Mouse (Mus musculus): ENCODE measurements around the gene Clec11a. TPM values are rescaled to one million over a fixed set of nuclear protein-coding genes. Genes with fewer than 3 reads are reported as not detected.

Clec11a gene
- total and polyA plus RNA-seq, 2 experiments from 2014 or later = 3.2 to 3.5 TPM

DNA sequence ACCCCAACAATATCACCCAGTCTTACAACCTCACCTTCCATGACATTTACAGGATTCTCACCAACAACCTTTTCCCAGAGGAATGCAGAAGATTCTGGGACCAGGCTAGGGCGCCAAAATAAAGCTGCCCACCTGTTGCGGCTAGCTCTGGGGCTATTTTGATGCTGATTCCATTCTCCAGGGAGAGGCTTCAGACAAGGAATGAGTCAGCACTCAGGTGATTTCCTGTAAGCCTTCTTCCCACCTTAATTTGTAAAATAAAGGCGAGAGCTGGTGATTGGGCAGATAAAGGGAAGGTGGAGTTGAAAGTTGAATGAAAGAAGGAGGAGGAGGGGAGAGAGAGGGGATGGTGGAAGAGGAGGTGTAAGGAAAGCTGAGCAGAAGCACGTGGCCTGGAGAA lies 15.3 kb downstream of the Clec11a start:
- TF ChIP-seq CTCF (IDR thresholded peaks at IDR 0.05) = no peak
- no peaks in the 10 kb centered on the region for H3K36me3 ChIP-seq (ENCODE audit: insufficient read depth, low read length)
- H3K4me2 ChIP-seq (ENCODE audit: low read depth, low read length, poor library complexity, severe bottlenecking) = no peak overlapping the region
- no peaks in the 10 kb centered on the region for H3K4me1 ChIP-seq (ENCODE audit: insufficient read depth, low read length)
- no peak overlapping the region for H3K4me3 ChIP-seq (ENCODE audit: low read depth, low read length)
- no peak overlapping the region for H3K27ac ChIP-seq (ENCODE audit: low read depth, low read length)
- DNase-seq (ENCODE audit: low spot score) (no peak), ATAC-seq (ENCODE audit: low FRiP score) (no peak)
- H3K9me3 ChIP-seq (ENCODE audit: low read length) = no peaks in the 10 kb centered on the region
- no peaks in the 10 kb centered on the region for H3K27me3 ChIP-seq (ENCODE audit: insufficient read depth, low read length)
- H3K9ac ChIP-seq (replicated peaks; ENCODE audit: low read length, poor library complexity, severe bottlenecking) = no peak overlapping the region
- WGBS = 56% methylated on average over 4 of the region's 4 CpGs

DNA sequence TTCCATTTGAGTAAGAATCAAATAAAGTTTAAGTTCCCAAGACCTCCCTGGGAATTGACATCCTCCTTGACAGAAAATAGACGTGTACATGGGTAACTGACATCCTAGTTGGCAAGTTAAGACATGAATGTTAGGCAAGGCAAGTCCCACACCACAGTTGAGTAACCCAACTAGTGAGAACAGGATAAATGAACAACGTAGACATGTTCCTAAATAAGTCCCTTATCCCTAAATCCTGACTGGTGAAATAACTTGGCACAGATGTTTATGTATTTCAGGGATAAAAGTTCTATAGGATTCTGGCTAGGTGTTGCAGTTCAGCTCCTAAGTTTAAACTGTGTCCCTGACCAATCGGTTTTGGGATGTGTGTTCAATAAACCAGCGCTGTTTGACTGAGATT lies 15.7 kb downstream of the Clec11a start:
- no peak overlapping the region for H3K4me2 ChIP-seq (ENCODE audit: low read depth, low read length, poor library complexity, severe bottlenecking)
- no peaks in the 10 kb centered on the region for H3K4me1 ChIP-seq (ENCODE audit: insufficient read depth, low read length)
- H3K27ac ChIP-seq (ENCODE audit: low read depth, low read length) = no peak overlapping the region
- 85% methylated on average over 4 of the region's 4 CpGs for WGBS
- no peaks in the 10 kb centered on the region for H3K9me3 ChIP-seq (ENCODE audit: low read length)
- DNase-seq (ENCODE audit: low spot score) = no peak
- no peaks in the 10 kb centered on the region for H3K27me3 ChIP-seq (ENCODE audit: insufficient read depth, low read length)
- H3K36me3 ChIP-seq (ENCODE audit: insufficient read depth, low read length) = no peaks in the 10 kb centered on the region
- TF ChIP-seq CTCF (IDR thresholded peaks at IDR 0.05) = no peak
- no peak overlapping the region for H3K9ac ChIP-seq (replicated peaks; ENCODE audit: low read length, poor library complexity, severe bottlenecking)
- no peak overlapping the region for H3K4me3 ChIP-seq (ENCODE audit: low read depth, low read length)
- no peak for ATAC-seq (ENCODE audit: low FRiP score)

DNA sequence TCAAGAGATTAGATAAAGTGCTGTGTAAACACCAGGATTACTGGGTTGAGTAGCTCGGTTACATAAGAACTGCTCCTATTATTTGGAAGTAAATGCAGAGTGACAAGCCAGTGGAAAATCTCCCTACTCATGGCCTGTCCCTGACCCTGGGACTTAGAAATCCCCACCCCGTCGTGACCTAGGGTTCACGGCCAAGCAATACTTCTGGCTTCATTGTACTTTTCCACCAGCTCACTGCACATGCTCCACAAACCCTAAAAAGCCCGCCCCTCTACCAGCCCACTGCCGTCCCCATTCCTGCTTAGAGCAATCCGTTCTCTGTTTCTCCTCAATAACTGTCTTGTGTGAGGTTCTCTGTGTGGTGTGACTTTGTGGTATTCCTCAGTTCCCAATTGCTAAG lies 18.9 kb downstream of the Clec11a start:
- no peak overlapping the region for H3K4me3 ChIP-seq (ENCODE audit: low read depth, low read length)
- ATAC-seq (ENCODE audit: low FRiP score) (no peak), DNase-seq (ENCODE audit: low spot score) (no peak)
- no peak for TF ChIP-seq CTCF (IDR thresholded peaks at IDR 0.05)
- H3K36me3 ChIP-seq (ENCODE audit: insufficient read depth, low read length) = no peaks in the 10 kb centered on the region
- H3K4me2 ChIP-seq (ENCODE audit: low read depth, low read length, poor library complexity, severe bottlenecking) = no peak overlapping the region
- H3K4me1 ChIP-seq (ENCODE audit: insufficient read depth, low read length) = no peaks in the 10 kb centered on the region
- H3K27me3 ChIP-seq (ENCODE audit: insufficient read depth, low read length) = no peaks in the 10 kb centered on the region
- 56% methylated on average over 7 of the region's 7 CpGs for WGBS
- no peak overlapping the region for H3K9ac ChIP-seq (replicated peaks; ENCODE audit: low read length, poor library complexity, severe bottlenecking)
- H3K27ac ChIP-seq (ENCODE audit: low read depth, low read length) = no peak overlapping the region
- no peaks in the 10 kb centered on the region for H3K9me3 ChIP-seq (ENCODE audit: low read length)

DNA sequence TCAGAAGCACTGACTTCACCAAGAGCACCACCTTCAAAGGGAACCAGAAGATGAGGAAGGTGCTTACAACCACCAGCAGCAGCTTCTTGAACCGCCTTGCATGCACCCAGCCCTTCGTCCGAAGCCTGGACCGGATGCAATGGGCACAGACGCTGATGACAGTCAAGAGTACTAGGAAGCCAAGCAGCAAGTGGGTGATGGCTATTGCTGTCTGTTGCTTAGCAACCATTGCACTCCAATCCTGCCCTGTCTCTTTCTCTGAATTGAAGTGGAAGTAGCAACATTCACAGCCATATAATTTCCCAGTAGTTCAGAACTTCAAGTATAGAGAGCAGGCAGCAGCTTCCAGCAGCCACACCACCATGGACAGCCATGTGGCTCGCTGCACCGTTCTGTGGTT lies 25.1 kb downstream of the Clec11a start:
- Histone ChIP-seq H3K4me1 (ENCODE audit: insufficient read depth, low read length) (no peaks in the 10 kb centered on the region), H3K9ac (replicated peaks; ENCODE audit: low read length, poor library complexity, severe bottlenecking) (no peak overlapping the region), H3K4me3 (ENCODE audit: low read depth, low read length) (no peak overlapping the region), H3K27ac (ENCODE audit: low read depth, low read length) (peak overlapping the region; percentile 21; the same call in 1 of the 2 replicates), H3K36me3 (ENCODE audit: insufficient read depth, low read length) (no peaks in the 10 kb centered on the region), H3K9me3 (ENCODE audit: low read length) (no peaks in the 10 kb centered on the region), H3K4me2 (ENCODE audit: low read depth, low read length, poor library complexity, severe bottlenecking) (no peak overlapping the region), H3K27me3 (ENCODE audit: insufficient read depth, low read length) (no peaks in the 10 kb centered on the region)
- 61% methylated on average over 7 of the region's 7 CpGs for WGBS
- DNase-seq (ENCODE audit: low spot score) (peak; percentile 44), ATAC-seq (ENCODE audit: low FRiP score) (peak; percentile 50; the same call in 1 of the 2 replicates)
- no peak for TF ChIP-seq CTCF (IDR thresholded peaks at IDR 0.05)

DNA sequence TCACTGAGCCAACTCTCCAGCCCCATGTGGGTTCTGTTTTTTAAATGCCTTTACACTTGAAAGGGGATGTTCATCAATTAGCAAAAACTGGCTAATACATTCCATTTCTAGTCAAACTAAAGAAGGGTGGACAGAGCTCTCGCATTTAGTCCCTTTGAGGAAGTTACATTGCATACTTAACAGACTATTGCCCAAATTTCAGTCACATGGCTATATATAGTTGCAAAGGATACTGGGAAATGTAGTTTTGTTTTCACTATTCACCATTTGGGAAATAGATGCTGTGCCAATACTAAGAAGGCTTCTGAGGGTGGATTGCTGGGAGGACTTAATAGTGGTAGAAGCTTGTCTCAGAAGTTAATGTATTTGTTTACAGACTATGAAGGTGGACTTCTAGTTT lies 25.7 kb downstream of the Clec11a start:
- H3K27me3 ChIP-seq (ENCODE audit: insufficient read depth, low read length) = no peaks in the 10 kb centered on the region
- ATAC-seq (ENCODE audit: low FRiP score) (peak; percentile 45; the same call in 1 of the 2 replicates), DNase-seq (ENCODE audit: low spot score) (no peak)
- no peaks in the 10 kb centered on the region for H3K9me3 ChIP-seq (ENCODE audit: low read length)
- no peak overlapping the region for H3K4me3 ChIP-seq (ENCODE audit: low read depth, low read length)
- no peaks in the 10 kb centered on the region for H3K4me1 ChIP-seq (ENCODE audit: insufficient read depth, low read length)
- 58% methylated on average over 1 of the region's 1 CpGs for WGBS
- no peaks in the 10 kb centered on the region for H3K36me3 ChIP-seq (ENCODE audit: insufficient read depth, low read length)
- no peak overlapping the region for H3K9ac ChIP-seq (replicated peaks; ENCODE audit: low read length, poor library complexity, severe bottlenecking)
- H3K4me2 ChIP-seq (ENCODE audit: low read depth, low read length, poor library complexity, severe bottlenecking) = no peak overlapping the region
- H3K27ac ChIP-seq (ENCODE audit: low read depth, low read length) = no peak overlapping the region
- no peak for TF ChIP-seq CTCF (IDR thresholded peaks at IDR 0.05)

DNA sequence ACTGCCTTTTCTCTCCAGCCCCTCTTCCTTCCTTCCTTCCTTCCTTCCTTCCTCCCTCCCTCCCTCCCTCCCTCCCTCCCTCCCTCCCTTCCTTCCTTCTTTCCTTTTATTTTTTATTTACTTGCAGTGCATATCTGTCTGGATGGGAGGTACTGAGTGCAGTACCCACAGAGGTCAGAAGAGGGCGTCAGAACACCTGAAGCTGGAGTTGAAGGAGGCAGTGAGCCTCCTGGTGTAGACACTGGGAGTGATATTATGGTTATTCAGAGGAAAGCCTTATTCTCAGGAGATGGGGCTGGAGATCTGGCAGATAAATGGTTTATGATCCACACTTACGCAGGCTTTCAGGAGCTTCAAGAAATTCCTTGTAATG lies 29.5 kb downstream of the Clec11a start:
- Histone ChIP-seq H3K4me2 (ENCODE audit: low read depth, low read length, poor library complexity, severe bottlenecking) (no peak overlapping the region), H3K9me3 (ENCODE audit: low read length) (no peaks in the 10 kb centered on the region), H3K27ac (ENCODE audit: low read depth, low read length) (no peak overlapping the region), H3K9ac (replicated peaks; ENCODE audit: low read length, poor library complexity, severe bottlenecking) (no peak overlapping the region), H3K27me3 (ENCODE audit: insufficient read depth, low read length) (0 out of 2 replicates have a peak, but pooled peaks cover 4% of the 10 kb centered on the region), H3K4me1 (ENCODE audit: insufficient read depth, low read length) (no peaks in the 10 kb centered on the region), H3K36me3 (ENCODE audit: insufficient read depth, low read length) (no peaks in the 10 kb centered on the region), H3K4me3 (ENCODE audit: low read depth, low read length) (no peak overlapping the region)
- WGBS = 35% methylated on average over 2 of the region's 2 CpGs
- DNase-seq (ENCODE audit: low spot score) (peak; percentile 47), ATAC-seq (ENCODE audit: low FRiP score) (0 out of 2 replicates have a peak, but pooled peaks have one; percentile 25)
- TF ChIP-seq CTCF (IDR thresholded peaks at IDR 0.05) = peak; percentile 74
